Mouse (Mus musculus) frontal cortex, postnatal 36 days (tissue): ENCODE measurements at regions not wholly inside any gene's neighbourhood (a gene's known extent, or its start where the extent isn't known, plus 50 kb on each side); places are given as distances from the start of the nearest gene placed in this dataset.
"Not testable (repeated sequence)": the region's sequence is repeated elsewhere in the genome, so short reads cannot be mapped to it uniquely, and the experiment has no call there.

Experiments
- DNase-seq, 2 experiments: peaks; one replicate each; pipeline ENCODE4 v3.0.0; 2022; ENCODE audit warnings: low spot score in 2 of 2

- no peak for DNase-seq
These were observed 112.2 kb downstream of the Kif20b start for GRCm38 (mm10) chr19:35034408-35034807.

GRCm38 (mm10) chr19:35045576-35045975, 123.4 kb downstream of the Kif20b start:
- DNase-seq = no peak

- DNase-seq = no peak
These were observed 144.3 kb downstream of the Kif20b start for GRCm38 (mm10) chr19:35066352-35066935.

GRCm38 (mm10) chr19:35081126-35081525, 159.0 kb downstream of the Kif20b start:
- no peak for DNase-seq

GRCm38 (mm10) chr19:35101244-35101643, 179.1 kb downstream of the Kif20b start:
- DNase-seq = no peak

GRCm38 (mm10) chr19:35114313-35114712, 192.2 kb downstream of the Kif20b start:
- no peak for DNase-seq

GRCm38 (mm10) chr19:35125278-35125677, 203.1 kb downstream of the Kif20b start:
- no peak for DNase-seq

- DNase-seq = peak in 1 of 2 experiments; percentile 16
These were observed 204.5 kb downstream of the Kif20b start for GRCm38 (mm10) chr19:35126594-35127051.

- no peak for DNase-seq
These were observed 205.9 kb downstream of the Kif20b start for GRCm38 (mm10) chr19:35128104-35128503.

GRCm38 (mm10) chr19:35143131-35143530, 221.0 kb downstream of the Kif20b start:
- DNase-seq = no peak

GRCm38 (mm10) chr19:35143781-35144180, 221.6 kb downstream of the Kif20b start:
- DNase-seq = no peak

GRCm38 (mm10) chr19:35149476-35149875, 227.3 kb downstream of the Kif20b start:
- DNase-seq = not testable (repeated sequence)

- DNase-seq = no peak
These were observed 228.9 kb downstream of the Kif20b start for GRCm38 (mm10) chr19:35150780-35151725.

GRCm38 (mm10) chr19:35151841-35152240, 229.7 kb downstream of the Kif20b start:
- no peak for DNase-seq

- no peak for DNase-seq
These were observed 235.7 kb downstream of the Kif20b start for GRCm38 (mm10) chr19:35157849-35158248.

GRCm38 (mm10) chr19:35164727-35165126, 242.6 kb downstream of the Kif20b start:
- no peak for DNase-seq

- no peak for DNase-seq
These were observed 248.4 kb downstream of the Kif20b start for GRCm38 (mm10) chr19:35170554-35170953.

GRCm38 (mm10) chr19:35180102-35180501, 257.9 kb downstream of the Kif20b start:
- DNase-seq = no peak

GRCm38 (mm10) chr19:35205557-35206239, 283.5 kb downstream of the Kif20b start:
- DNase-seq = no peak

- no peak for DNase-seq
These were observed 322.0 kb downstream of the Kif20b start for GRCm38 (mm10) chr19:35244188-35244587.

GRCm38 (mm10) chr19:35247531-35247930, 325.4 kb downstream of the Kif20b start:
- DNase-seq = no peak

GRCm38 (mm10) chr19:35258634-35259033, 336.5 kb downstream of the Kif20b start:
- not testable (repeated sequence) for DNase-seq
